Mouse (Mus musculus): ENCODE measurements at regions not wholly inside any gene's neighbourhood (a gene's known extent, or its start where the extent isn't known, plus 50 kb on each side); places are given as distances from the start of the nearest gene placed in this dataset.

GRCm38 (mm10) chr5:19130639-19131038, 96.2 kb upstream of the Magi2 start:
- no peak for DNase-seq (ENCODE audit: low read depth)
- TF ChIP-seq POLR2A (IDR thresholded peaks at IDR 0.05; ENCODE audit: borderline replicate concordance, extremely low read depth, insufficient read depth, insufficient read length, poor library complexity, severe bottlenecking) = no peak
- no peak for TF ChIP-seq CTCF (IDR thresholded peaks at IDR 0.05; ENCODE audit: borderline replicate concordance, extremely low read depth, insufficient read depth, insufficient read length)

GRCm38 (mm10) chr5:19154511-19154910, 72.3 kb upstream of the Magi2 start:
- TF ChIP-seq POLR2A (IDR thresholded peaks at IDR 0.05; ENCODE audit: borderline replicate concordance, extremely low read depth, insufficient read depth, insufficient read length, poor library complexity, severe bottlenecking) (no peak), CTCF (IDR thresholded peaks at IDR 0.05; ENCODE audit: borderline replicate concordance, extremely low read depth, insufficient read depth, insufficient read length) (no peak)
- DNase-seq (ENCODE audit: low read depth) = peak; percentile 4

- peak; percentile 82 for DNase-seq (ENCODE audit: low read depth)
- no peak for TF ChIP-seq POLR2A (IDR thresholded peaks at IDR 0.05; ENCODE audit: borderline replicate concordance, extremely low read depth, insufficient read depth, insufficient read length, poor library complexity, severe bottlenecking)
- no peak for TF ChIP-seq CTCF (IDR thresholded peaks at IDR 0.05; ENCODE audit: borderline replicate concordance, extremely low read depth, insufficient read depth, insufficient read length)
Measured at GRCm38 (mm10) chr5:19158191-19158590, 68.6 kb upstream of the Magi2 start.

- DNase-seq (ENCODE audit: low read depth) = no peak
Measured at GRCm38 (mm10) chr5:19160256-19160655, 66.6 kb upstream of the Magi2 start.

More at GRCm38 (mm10) chr5:19160256-19160655, 66.6 kb upstream of the Magi2 start:
- no peak for TF ChIP-seq POLR2A (IDR thresholded peaks at IDR 0.05; ENCODE audit: borderline replicate concordance, extremely low read depth, insufficient read depth, insufficient read length, poor library complexity, severe bottlenecking)
- no peak for TF ChIP-seq CTCF (IDR thresholded peaks at IDR 0.05; ENCODE audit: borderline replicate concordance, extremely low read depth, insufficient read depth, insufficient read length)
